Mouse (Mus musculus) liver, embryonic 11.5 days (tissue): ENCODE data around the gene Mmp24. TPM values are rescaled to one million over a fixed set of nuclear protein-coding genes. Genes with fewer than 3 reads are reported as not detected.
A peak's percentile ranks its signal among the peaks of the same experiment; 100 is the strongest.

Experiments
- ATAC-seq: fragments of 200-750 bp; cut with Nextera tagmentation; replicated peaks from 2 replicates; pipeline ENCODE4 v1.8.0; 2017; ENCODE audit warnings: moderate number of reproducible peaks, mild to moderate bottlenecking, moderate TSS enrichment, moderate library complexity; ENCODE audit not compliant: low FRiP score
- DNase-seq: peaks from one replicate; pipeline ENCODE4 v3.0.0-alpha.2; 2017; ENCODE audit warnings: low spot score
- H3K27ac ChIP-seq: fragments of 300-500 bp; sonication (generic); 2 replicates; pipeline ENCODE4 v1.5.1; 2014; ENCODE audit warnings: mild to moderate bottlenecking, low read depth, low read length, control low read depth
- H3K27me3 ChIP-seq: fragments of 300-500 bp; sonication (generic); replicated peaks from 2 replicates; pipeline ENCODE4 v1.6.1; 2014; ENCODE audit warnings: low read length, mixed read lengths; ENCODE audit not compliant: control insufficient read depth, insufficient read depth
- H3K36me3 ChIP-seq: fragments of 300-500 bp; sonication (generic); 2 replicates; pipeline ENCODE4 v1.6.1; 2014; ENCODE audit warnings: mild to moderate bottlenecking, low read length, moderate library complexity, mixed read lengths; ENCODE audit not compliant: control insufficient read depth, insufficient read depth
- H3K4me1 ChIP-seq: fragments of 300-500 bp; sonication (generic); replicated peaks from 2 replicates; pipeline ENCODE4 v1.6.1; 2014; ENCODE audit warnings: low read length, mixed read lengths; ENCODE audit not compliant: control insufficient read depth, insufficient read depth
- H3K4me2 ChIP-seq: fragments of 300-500 bp; sonication (generic); 2 replicates; pipeline ENCODE4 v1.6.1; 2014; ENCODE audit warnings: mild to moderate bottlenecking, control low read depth, moderate library complexity
- H3K4me3 ChIP-seq: fragments of 300-500 bp; sonication (generic); 2 replicates; pipeline ENCODE4 v1.5.1; 2014; ENCODE audit warnings: low read depth, low read length, control low read depth
- H3K9ac ChIP-seq: fragments of 300-500 bp; sonication (generic); 2 replicates; pipeline ENCODE4 v1.6.1; 2014; ENCODE audit warnings: low read depth, low read length, control low read depth
- H3K9me3 ChIP-seq: fragments of 300-500 bp; sonication (generic); 2 replicates; pipeline ENCODE4 v1.6.1; 2016; ENCODE audit warnings: low read length, inconsistent platforms, mixed read lengths; ENCODE audit not compliant: control insufficient read depth
- WGBS: fragments of 180-500 bp; shearing (Covaris S2); extraction: QIAGEN DNeasy Blood & Tissue Kit; methylation state at CpG from one replicate; pipeline ENCODE4 v1.1.7; 2014; 5-methylcytosine and 5-hydroxymethylcytosine counted together
- polyA plus RNA-seq: library from polyadenylated mRNA; unstranded; fragments of >200 nt; fragmentation: Nextera tagmentation; extraction: Ambion mirVana; gene quantifications from 2 replicates; pipeline ENCODE4 v1.2.1, GENCODE M21; 2014

Mmp24 gene
- polyA plus RNA-seq, 1 experiment from 2014 or later, result not detected

DNA sequence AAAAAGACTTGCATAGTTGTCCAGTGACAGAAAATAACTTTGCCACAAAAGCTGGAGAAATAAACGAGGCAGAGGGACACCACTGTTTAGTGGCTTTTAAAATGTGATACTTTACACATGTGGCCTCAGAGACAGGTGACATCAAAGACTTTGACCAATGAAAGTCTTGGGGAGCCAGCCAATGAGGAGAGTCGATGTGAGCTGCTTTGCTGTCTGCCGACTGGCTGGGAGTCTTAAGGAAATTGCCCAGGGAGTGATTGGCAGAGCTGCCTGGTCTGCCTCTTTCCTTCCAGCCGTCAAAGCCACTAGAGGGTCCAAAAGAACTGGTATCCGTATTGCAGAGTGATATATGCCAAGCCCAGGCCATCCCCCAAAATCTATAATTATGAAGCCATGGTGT is 39.7 kb downstream of the Mmp24 start:
- H3K27me3 ChIP-seq, result no peaks in the 10 kb centered on the region; the same call in 1 of the 2 replicates
- H3K36me3 ChIP-seq, result 0 out of 2 replicates have a peak, but pooled peaks cover 2% of the 10 kb centered on the region
- H3K4me2 ChIP-seq, result no peak overlapping the region
- H3K4me1 ChIP-seq, result peaks cover 13% of the 10 kb centered on the region
- H3K9me3 ChIP-seq, result no peaks in the 10 kb centered on the region
- WGBS, result 29% methylated on average over 5 of the region's 5 CpGs
- H3K27ac ChIP-seq, result no peak overlapping the region
- no peak overlapping the region for H3K9ac ChIP-seq
- ATAC-seq (no peak), DNase-seq (no peak)
- H3K4me3 ChIP-seq, result no peak overlapping the region

DNA sequence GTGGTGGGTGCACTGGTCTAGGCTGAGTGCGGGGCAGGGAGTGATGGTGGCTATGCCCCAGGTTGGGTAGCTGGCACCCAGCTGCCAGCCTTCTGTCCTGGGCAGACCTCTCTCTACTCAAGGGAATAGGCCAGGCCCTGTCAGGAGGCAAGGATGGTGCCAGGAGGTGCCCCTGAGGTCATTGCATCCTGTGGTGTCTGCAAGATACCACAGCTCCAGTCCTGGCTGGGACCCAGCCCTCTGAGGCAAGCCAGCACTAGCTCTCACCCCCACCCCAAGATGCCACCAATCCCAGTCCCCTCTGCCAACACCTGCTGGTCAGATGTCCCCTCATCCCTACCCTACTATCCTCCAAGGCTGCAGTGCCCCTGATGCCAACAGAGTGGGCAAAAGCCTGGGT is 41.0 kb downstream of the Mmp24 start:
- no peaks in the 10 kb centered on the region for H3K9me3 ChIP-seq
- no peaks in the 10 kb centered on the region; the same call in 1 of the 2 replicates for H3K27me3 ChIP-seq
- H3K36me3 ChIP-seq, result peaks cover 3% of the 10 kb centered on the region; the same call in 1 of the 2 replicates
- peaks cover 13% of the 10 kb centered on the region for H3K4me1 ChIP-seq
- no peak overlapping the region for H3K27ac ChIP-seq
- no peak overlapping the region for H3K4me2 ChIP-seq
- no peak overlapping the region for H3K4me3 ChIP-seq
- ATAC-seq (no peak), DNase-seq (no peak)
- 100% methylated on average over 1 of the region's 1 CpGs for WGBS
- H3K9ac ChIP-seq, result no peak overlapping the region

DNA sequence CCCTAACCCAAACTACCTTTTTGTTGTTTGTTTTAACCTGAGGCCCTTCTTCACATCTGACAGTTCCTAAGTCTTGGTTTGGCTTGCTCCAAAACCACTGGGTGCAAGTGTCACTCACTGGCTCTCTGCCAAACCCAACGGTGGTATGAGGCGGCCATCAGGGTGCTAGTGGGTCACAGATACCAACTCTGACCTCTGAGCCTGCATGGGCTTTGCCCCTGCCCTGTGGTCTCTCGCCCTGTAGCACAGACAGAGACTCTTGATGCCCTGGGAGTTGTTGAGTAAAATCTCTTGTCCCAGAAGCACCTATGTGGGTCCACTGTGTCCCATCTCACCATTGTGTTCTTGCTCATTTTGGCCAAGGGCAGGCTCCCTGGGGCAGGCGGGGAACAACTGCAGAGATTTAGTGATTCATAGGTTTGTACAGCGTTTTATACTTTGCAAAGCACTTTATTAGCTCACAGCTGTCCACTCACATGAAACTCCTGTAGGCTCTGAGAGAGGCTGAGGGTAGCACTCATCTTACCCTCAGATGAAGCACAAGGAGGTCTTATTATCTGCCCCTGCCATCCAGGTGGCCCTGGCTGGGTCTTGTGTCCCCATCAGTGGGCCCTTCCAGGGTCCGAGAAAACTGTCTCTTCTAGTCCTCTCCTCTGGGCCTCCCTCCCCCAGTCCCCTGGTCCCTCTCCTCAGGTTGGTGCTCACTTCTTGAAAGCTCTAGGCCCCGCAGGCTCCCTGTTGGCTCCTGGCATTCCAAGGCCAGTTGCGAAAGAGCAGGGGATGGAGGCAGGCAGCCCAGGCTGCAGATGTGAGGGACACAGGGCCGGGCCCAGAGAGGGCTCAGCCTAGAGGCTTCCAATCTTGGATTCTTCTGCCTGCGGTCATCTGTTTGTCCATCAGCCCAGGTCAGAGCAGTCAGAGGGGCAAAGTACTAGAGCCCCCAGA is 42.4 kb downstream of the Mmp24 start:
- peaks cover 13% of the 10 kb centered on the region for H3K4me1 ChIP-seq
- peaks cover 11% of the 10 kb centered on the region for H3K36me3 ChIP-seq
- ATAC-seq (no peak), DNase-seq (no peak)
- no peak overlapping the region for H3K9ac ChIP-seq
- no peaks in the 10 kb centered on the region for H3K9me3 ChIP-seq
- peak overlapping the region; percentile 93 for H3K4me2 ChIP-seq
- no peak overlapping the region for H3K27ac ChIP-seq
- H3K4me3 ChIP-seq, result peak overlapping the region; percentile 74
- H3K27me3 ChIP-seq, result no peaks in the 10 kb centered on the region
- 78% methylated on average over 10 of the region's 10 CpGs for WGBS

DNA sequence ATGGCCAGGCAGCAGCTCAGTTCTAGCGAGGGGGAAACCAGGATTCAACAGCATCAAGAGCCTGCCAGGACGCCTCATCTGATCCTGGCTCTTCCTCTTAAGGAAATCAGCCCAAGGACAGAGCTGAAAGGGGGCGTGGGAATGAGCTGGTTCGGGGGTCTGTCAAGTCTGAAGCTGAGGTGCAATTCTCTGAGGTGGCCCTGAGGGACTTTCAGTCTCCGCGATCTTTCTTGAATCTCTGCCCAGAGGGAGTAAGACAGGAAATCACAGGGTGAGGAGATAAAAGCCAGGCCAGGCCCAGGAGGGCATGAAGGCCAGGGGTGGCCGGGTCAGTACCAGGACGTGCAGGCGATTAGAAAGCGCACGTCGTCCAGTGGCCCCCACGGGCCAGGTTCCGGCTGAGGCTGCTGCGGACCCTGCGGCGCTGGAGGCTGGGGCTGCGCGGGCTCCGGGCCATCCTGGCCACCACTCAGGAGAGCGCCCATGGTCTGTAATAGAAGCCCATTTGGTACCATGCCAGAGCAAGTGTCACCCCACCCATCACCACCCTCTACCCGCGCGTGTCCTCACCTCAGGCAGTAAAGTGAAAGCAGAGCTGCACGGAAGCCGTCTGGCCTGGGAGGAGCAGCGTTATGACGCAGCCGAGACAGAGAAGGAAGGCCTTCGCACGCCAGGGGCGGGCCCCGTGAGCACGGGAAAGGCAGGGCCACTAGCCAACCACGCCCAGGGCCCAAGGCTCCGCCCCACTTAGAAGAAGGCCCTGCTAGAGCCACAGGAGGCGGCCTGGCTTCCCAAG is 43.7 kb downstream of the Mmp24 start:
- Histone ChIP-seq H3K9ac (peak overlapping the region; percentile 76), H3K4me1 (peaks cover 13% of the 10 kb centered on the region), H3K36me3 (peaks cover 20% of the 10 kb centered on the region), H3K27me3 (no peaks in the 10 kb centered on the region), H3K4me2 (peak overlapping the region; percentile 93), H3K4me3 (peak overlapping the region; percentile 74), H3K9me3 (no peaks in the 10 kb centered on the region), H3K27ac (peak overlapping the region; percentile 29; the same call in 1 of the 2 replicates)
- ATAC-seq, result peak; percentile 96
- DNase-seq, result peak; percentile 92
- 3% methylated on average over 37 of the region's 37 CpGs for WGBS

DNA sequence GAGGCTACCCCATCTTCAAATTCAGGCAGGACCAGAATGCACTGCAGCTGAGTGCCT is 44.1 kb downstream of the Mmp24 start, which contains the start of gene BC029722:
BC029722 (minus strand) TSS at position 35 of the 57 bp plus-strand sequence.
- H3K4me3 ChIP-seq, result peak within 1 kb of the TSS; percentile 74
- H3K36me3 ChIP-seq, result peaks cover 22% of the 10 kb centered on the region
- peaks cover 13% of the 10 kb centered on the region for H3K4me1 ChIP-seq
- DNase-seq (no peak), ATAC-seq (no peak)
- H3K9me3 ChIP-seq, result no peaks in the 10 kb centered on the region
- H3K9ac ChIP-seq, result peak within 1 kb of the TSS; percentile 76
- peak within 1 kb of the TSS; percentile 93 for H3K4me2 ChIP-seq
- no peaks in the 10 kb centered on the region for H3K27me3 ChIP-seq
- H3K27ac ChIP-seq, result peak within 1 kb of the TSS; percentile 29; the same call in 1 of the 2 replicates

DNA sequence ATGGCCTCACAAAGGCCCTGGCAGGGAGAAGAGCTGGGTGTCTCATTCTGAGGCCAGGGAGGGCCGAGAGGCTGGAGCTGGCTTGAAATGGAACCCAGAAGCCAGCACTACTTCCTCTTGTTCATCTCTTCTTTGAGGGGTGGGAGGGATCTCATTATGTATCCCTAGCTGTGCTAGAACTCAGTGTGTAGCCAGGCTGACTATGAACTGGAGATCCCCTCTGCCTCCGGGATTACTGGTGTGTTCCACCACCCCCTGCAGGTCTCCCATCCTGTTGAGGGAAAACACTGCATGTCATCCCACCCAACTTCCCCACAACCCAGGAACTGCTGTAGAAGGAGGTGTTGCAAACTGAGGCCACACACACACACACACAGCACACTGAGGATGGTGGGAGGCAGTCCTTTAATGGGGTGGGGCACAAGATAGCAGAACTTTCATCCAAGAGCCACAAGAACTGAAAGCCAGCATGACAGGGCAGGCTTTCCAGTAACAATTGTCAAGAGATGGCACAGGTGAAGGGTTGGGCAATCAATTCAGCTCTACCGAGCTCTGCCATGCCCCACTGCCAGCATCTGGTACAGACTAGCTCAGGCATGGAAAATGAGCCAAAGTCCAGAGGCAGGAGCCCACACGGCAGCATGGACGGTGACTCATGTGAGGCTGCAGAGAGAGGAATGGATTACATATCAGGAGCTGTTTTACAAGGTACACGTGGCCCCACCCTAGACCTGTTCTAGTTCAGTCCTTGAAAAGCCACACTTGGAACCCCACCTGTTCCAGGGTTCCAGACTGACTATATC is 44.5 kb downstream of the Mmp24 start:
- H3K4me3 ChIP-seq, result no peak overlapping the region; the same call in 1 of the 2 replicates
- ATAC-seq (no peak), DNase-seq (no peak)
- no peaks in the 10 kb centered on the region for H3K27me3 ChIP-seq
- H3K9ac ChIP-seq, result no peak overlapping the region
- WGBS, result 64% methylated on average over 6 of the region's 6 CpGs
- peaks cover 22% of the 10 kb centered on the region for H3K36me3 ChIP-seq
- peak overlapping the region; percentile 93 for H3K4me2 ChIP-seq
- no peaks in the 10 kb centered on the region for H3K9me3 ChIP-seq
- peak overlapping the region; percentile 5; the same call in 1 of the 2 replicates for H3K27ac ChIP-seq
- peaks cover 13% of the 10 kb centered on the region for H3K4me1 ChIP-seq

DNA sequence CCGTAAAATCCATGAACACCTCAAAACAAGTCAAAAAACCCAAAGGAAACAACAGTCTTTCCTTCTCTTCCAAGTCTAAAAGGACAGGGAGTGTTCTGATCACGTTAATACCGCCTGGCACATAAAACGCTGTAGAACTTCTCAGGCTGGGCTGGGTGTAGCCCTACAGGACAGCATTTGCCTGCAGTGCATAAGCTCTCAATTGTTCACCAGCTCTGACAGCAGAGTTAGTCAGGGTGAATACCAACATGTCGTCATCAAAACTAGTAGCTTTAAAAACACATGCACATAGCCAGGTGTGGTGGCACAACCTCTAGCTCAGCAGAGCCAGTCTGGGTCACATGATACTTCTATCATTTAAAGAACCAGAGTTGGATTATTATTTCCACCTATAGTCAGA is 45.6 kb downstream of the Mmp24 start:
- peaks cover 19% of the 10 kb centered on the region for H3K4me1 ChIP-seq

DNA sequence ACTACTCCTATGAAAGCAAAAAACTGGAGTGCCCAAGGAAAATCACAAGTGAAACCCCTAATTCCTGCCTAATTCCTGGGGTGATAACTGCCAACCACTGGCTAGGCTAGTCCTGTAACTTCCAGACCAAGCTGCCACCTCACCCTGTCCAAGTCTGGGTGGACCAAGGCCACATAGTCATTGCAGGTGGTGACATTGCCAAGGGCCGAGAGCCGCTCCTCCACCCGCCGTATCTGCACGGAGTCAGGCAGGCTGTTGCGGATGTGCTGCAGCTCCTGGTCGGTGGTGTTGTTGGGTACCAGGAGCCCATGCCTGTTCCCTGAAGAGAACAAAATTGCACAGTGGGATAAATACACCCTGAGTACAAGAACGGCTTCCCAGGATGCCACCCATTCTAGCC is 48.6 kb downstream of the Mmp24 start:
- Histone ChIP-seq H3K9ac (no peak overlapping the region), H3K4me3 (no peak overlapping the region), H3K27me3 (no peaks in the 10 kb centered on the region), H3K9me3 (no peaks in the 10 kb centered on the region), H3K36me3 (peaks cover 22% of the 10 kb centered on the region), H3K4me1 (peaks cover 18% of the 10 kb centered on the region), H3K4me2 (no peak overlapping the region), H3K27ac (no peak overlapping the region)
- ATAC-seq, result no peak
- no peak for DNase-seq
- 96% methylated on average over 8 of the region's 8 CpGs for WGBS

More for the DNA sequence above, 45.6 kb downstream of the Mmp24 start:
- no peak for ATAC-seq
- Histone ChIP-seq H3K4me3 (no peak overlapping the region), H3K27ac (no peak overlapping the region), H3K27me3 (no peaks in the 10 kb centered on the region), H3K9me3 (no peaks in the 10 kb centered on the region), H3K4me2 (no peak overlapping the region), H3K9ac (no peak overlapping the region), H3K36me3 (peaks cover 22% of the 10 kb centered on the region)
- WGBS, result 90% methylated on average over 5 of the region's 5 CpGs
- DNase-seq, result no peak
